Mouse (Mus musculus): ENCODE data around the gene Clec4n.
"Not testable (repeated sequence)": the region's sequence is repeated elsewhere in the genome, so short reads cannot be mapped to it uniquely, and the experiment has no call there.

Clec4n gene

DNA sequence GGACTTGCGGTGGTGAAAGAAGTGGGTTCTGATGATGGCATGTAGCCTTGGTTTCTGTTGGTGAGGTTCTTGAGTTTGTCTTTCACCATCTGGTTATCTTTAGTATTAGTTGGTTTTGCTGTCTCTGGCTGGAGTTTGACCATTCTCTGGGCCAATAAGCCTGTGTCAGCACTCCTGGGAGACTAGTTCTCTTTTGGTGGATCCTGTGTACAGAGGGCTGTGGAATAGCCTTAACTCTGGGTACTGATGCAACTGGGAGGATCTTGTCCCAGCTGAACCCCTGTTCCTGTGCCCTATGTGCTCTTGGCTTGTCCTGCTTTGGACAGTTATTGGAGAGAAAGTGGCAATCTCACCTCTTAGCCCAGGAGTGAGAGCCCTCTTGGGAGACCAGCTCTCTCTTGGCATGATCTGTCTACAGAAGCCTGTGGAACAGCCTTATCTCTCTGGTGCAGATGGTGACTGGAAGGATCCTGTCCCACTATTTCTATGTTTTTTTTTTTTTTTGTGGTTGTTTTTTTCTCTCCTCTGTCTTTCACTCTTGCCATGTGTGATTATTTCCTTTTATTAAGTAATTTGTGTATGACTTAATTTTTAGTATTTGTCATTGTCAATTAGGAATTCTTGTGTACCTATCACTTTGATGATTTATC lies 63.2 kb downstream of the Clec4n start:
- no peak for DNase-seq (ENCODE audit: low spot score in 2 of 2)

DNA sequence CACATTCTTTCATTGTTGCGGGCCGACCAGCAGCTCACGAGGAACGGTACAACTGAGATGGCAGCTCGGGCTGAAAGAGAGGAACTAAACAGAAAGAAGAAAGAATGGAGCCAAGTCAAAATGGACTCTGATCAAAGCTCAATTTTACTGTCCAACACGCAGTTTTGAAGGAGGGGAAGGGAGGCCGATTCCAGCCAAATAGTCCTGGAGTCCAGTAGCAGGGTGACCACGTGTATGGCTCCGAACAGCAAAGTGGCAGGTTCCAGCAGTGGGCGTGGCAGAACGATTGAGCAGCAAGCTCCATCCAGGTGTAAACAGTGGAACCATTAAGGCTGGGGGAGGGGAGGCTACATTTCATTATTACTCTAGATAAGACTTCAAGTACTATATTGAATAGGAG lies 63.9 kb downstream of the Clec4n start:
- not testable (repeated sequence) for DNase-seq (ENCODE audit: low spot score in 2 of 2)
